Mouse (Mus musculus) liver, adult 2 months (tissue): ENCODE measurements around the gene Anpep. TPM values are rescaled to one million over a fixed set of nuclear protein-coding genes. Genes with fewer than 3 reads are reported as not detected.
A peak's percentile ranks its signal among the peaks of the same experiment; 100 is the strongest.

Source experiments
- DNase-seq: peaks from one replicate; pipeline ENCODE4 v3.0.0-alpha.2; 2011; ENCODE audit warnings: low read depth, low spot score; ENCODE audit errors: extremely low read depth
- H3K27ac ChIP-seq: fragments of 200-500 bp; replicated peaks from 2 replicates; pipeline ENCODE4 v1.5.1; 2012; ENCODE audit warnings: low read depth, mild to moderate bottlenecking, control low read depth, inconsistent platforms, low read length; ENCODE audit not compliant: insufficient read depth
- H3K27me3 ChIP-seq: fragments of 200-500 bp; 2 replicates; pipeline ENCODE4 v1.6.1; 2012; ENCODE audit warnings: mild to moderate bottlenecking, moderate library complexity, low read length, inconsistent platforms; ENCODE audit not compliant: control insufficient read depth, insufficient read depth
- H3K36me3 ChIP-seq: fragments of 200-500 bp; 2 replicates; pipeline ENCODE4 v1.6.1; 2012; ENCODE audit warnings: low read length, inconsistent platforms; ENCODE audit not compliant: control insufficient read depth, insufficient read depth
- H3K4me1 ChIP-seq: fragments of 200-500 bp; 2 replicates; pipeline ENCODE4 v1.6.1; 2011; ENCODE audit warnings: low read length; ENCODE audit not compliant: control insufficient read depth, insufficient read depth
- H3K4me3 ChIP-seq: fragments of 200-500 bp; 2 replicates; pipeline ENCODE4 v1.5.1; 2011; ENCODE audit warnings: low read depth, mild to moderate bottlenecking, control low read depth, low read length, moderate library complexity; ENCODE audit not compliant: insufficient read depth
- H3K79me2 ChIP-seq: fragments of 200-500 bp; 2 replicates; pipeline ENCODE4 v1.6.1; 2012; ENCODE audit warnings: inconsistent platforms, mild to moderate bottlenecking, low read length, moderate library complexity; ENCODE audit not compliant: control insufficient read depth, insufficient read depth
- H3K9ac ChIP-seq: fragments of 200-500 bp; 2 replicates; pipeline ENCODE4 v1.6.1; 2012; ENCODE audit warnings: low read depth, mild to moderate bottlenecking, control low read depth, inconsistent platforms, low read length
- CTCF ChIP-seq: fragments of 200-500 bp; IDR thresholded peaks from 2 replicates; pipeline ENCODE4 v1.5.1; 2011; ENCODE audit warnings: low read depth, low read length, control low read depth
- POLR2A ChIP-seq: fragments of 200-500 bp; IDR thresholded peaks from 2 replicates; pipeline ENCODE4 v1.6.1; 2011; ENCODE audit warnings: low read length, control low read depth; ENCODE audit not compliant: insufficient read depth; ENCODE audit errors: extremely low read depth
- WGBS: fragments of 180-500 bp; shearing (Covaris S2); methylation state at CpG from one replicate; pipeline ENCODE4 v1.1.7; 2018; 5-methylcytosine and 5-hydroxymethylcytosine counted together
- polyA plus RNA-seq: library from polyadenylated mRNA; depleted of rRNA; stranded (reverse); fragments of >200 nt; gene quantifications from 2 replicates; pipeline ENCODE4 v1.2.3, GENCODE M21; 2012
- total RNA-seq: library from RNA; depleted of rRNA; stranded (reverse); fragments of >200 nt; gene quantifications from 2 replicates; pipeline ENCODE4 v1.2.3, GENCODE M21; 2014

Gene Anpep
- total and polyA plus RNA-seq, 2 experiments: 31.4 to 92.5 TPM

- Histone ChIP-seq H3K79me2 (no peaks in the 10 kb centered on the region), H3K27me3 (no peaks in the 10 kb centered on the region), H3K4me3 (no peak overlapping the region), H3K9ac (no peak overlapping the region), H3K4me1 (no peaks in the 10 kb centered on the region), H3K27ac (no peak overlapping the region), H3K36me3 (no peaks in the 10 kb centered on the region)
- 66% methylated on average over 9 of the region's 9 CpGs for WGBS
- no peak for DNase-seq
- TF ChIP-seq CTCF (no peak), POLR2A (no peak)
Observed at GRCm38 (mm10) chr7:79858956-79859630, 1.8 kb downstream of the Anpep start.

GRCm38 (mm10) chr7:79858202-79858934 lies 2.5 kb downstream of the Anpep start:
- TF ChIP-seq CTCF (no peak), POLR2A (no peak)
- H3K36me3 ChIP-seq: no peaks in the 10 kb centered on the region
- no peak overlapping the region for H3K9ac ChIP-seq
- DNase-seq: no peak
- no peak overlapping the region for H3K4me3 ChIP-seq
- 77% methylated on average over 11 of the region's 11 CpGs for WGBS
- no peaks in the 10 kb centered on the region for H3K79me2 ChIP-seq
- H3K27me3 ChIP-seq: no peaks in the 10 kb centered on the region
- no peak overlapping the region for H3K27ac ChIP-seq
- no peaks in the 10 kb centered on the region for H3K4me1 ChIP-seq

- Histone ChIP-seq H3K9ac (no peak overlapping the region), H3K27ac (no peak overlapping the region), H3K4me3 (no peak overlapping the region), H3K27me3 (no peaks in the 10 kb centered on the region), H3K36me3 (no peaks in the 10 kb centered on the region), H3K79me2 (no peaks in the 10 kb centered on the region), H3K4me1 (no peaks in the 10 kb centered on the region)
- no peak for DNase-seq
- 85% methylated on average over 4 of the region's 4 CpGs for WGBS
- TF ChIP-seq POLR2A (no peak), CTCF (no peak)
Observed at GRCm38 (mm10) chr7:79856305-79856704, 4.6 kb downstream of the Anpep start.

- WGBS: 7% methylated on average over 52 of the region's 53 CpGs
- Histone ChIP-seq H3K4me3 (peak overlapping the region; percentile 61), H3K36me3 (no peaks in the 10 kb centered on the region), H3K4me1 (peaks cover 15% of the 10 kb centered on the region), H3K9ac (peak overlapping the region; percentile 73), H3K27ac (no peak overlapping the region), H3K79me2 (no peaks in the 10 kb centered on the region; the same call in 1 of the 2 replicates), H3K27me3 (no peaks in the 10 kb centered on the region)
- no peak for DNase-seq
- TF ChIP-seq CTCF: no peak
- TF ChIP-seq POLR2A: 0 out of 2 replicates have a peak, but pooled peaks have one; percentile 10
Observed at GRCm38 (mm10) chr7:79847456-79848451, 13.1 kb downstream of the Anpep start.

GRCm38 (mm10) chr7:79846342-79846741 lies 14.5 kb downstream of the Anpep start:
- H3K36me3 ChIP-seq: no peaks in the 10 kb centered on the region
- TF ChIP-seq CTCF: no peak
- TF ChIP-seq POLR2A: no peak
- DNase-seq: no peak
- H3K9ac ChIP-seq: no peak overlapping the region
- WGBS: 81% methylated on average over 2 of the region's 2 CpGs
- peaks cover 6% of the 10 kb centered on the region; the same call in 1 of the 2 replicates for H3K79me2 ChIP-seq
- H3K27me3 ChIP-seq: no peaks in the 10 kb centered on the region
- H3K4me3 ChIP-seq: no peak overlapping the region
- H3K27ac ChIP-seq: no peak overlapping the region
- peaks cover 15% of the 10 kb centered on the region for H3K4me1 ChIP-seq
